28 mouse cellular contexts compared by ENCODE assay signal in the genomic region with DNA sequence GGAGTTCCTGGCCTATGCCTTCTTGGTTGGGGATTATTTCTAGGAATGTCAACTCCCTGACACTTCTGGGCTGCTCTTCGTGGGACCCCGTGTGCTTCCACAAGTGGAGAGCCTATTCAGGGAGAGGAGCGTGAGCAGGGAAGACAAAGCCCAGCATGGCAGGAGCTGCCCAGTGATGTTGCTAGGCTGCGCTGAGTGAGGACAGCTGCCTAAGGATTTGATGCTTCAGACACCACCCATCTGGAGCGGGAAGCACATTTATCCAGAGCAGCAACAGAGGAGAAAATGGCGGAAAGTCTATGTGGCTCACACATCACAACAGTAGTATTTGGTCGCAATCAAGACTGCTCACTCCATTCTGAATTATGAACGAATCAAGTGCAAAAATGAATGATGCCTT. TPM values are rescaled to one million over a fixed set of nuclear protein-coding genes. Genes with fewer than 3 reads are reported as not detected.
DNase-seq lines count a peak whose midpoint lies in the region; ATAC-seq lines count a peak whose summit lies in the region.
"Had no signal": no experiment of that assay in that cellular context is flagged by ENCODE, and none has a peak within 500 bp of the region (broad histone marks: within the 10 kb centered on the region; RNA-seq: fewer than 3 reads in every experiment).

No protein-coding gene starts in this region.

- no peak overlapping the region for H3K4me3 ChIP-seq in forebrain, embryonic 15.5 days
- no peak overlapping the region for H3K4me3 ChIP-seq in forebrain, embryonic 10.5 days
- H3K4me3 ChIP-seq in hindbrain, embryonic 12.5 days: no peak overlapping the region
- H3K4me3 ChIP-seq in hindbrain, embryonic 16.5 days (ENCODE audit: low read length): no peak overlapping the region
- no peak overlapping the region for H3K4me3 ChIP-seq in neural tube, embryonic 12.5 days
- no peak overlapping the region for H3K4me3 ChIP-seq in neural tube, embryonic 15.5 days (replicated peaks)
- H3K4me3 ChIP-seq: heart, embryonic 10.5 days; heart, embryonic 15.5 days; limb, embryonic 10.5 days; limb, embryonic 15.5 days; liver, embryonic 13.5 days had no signal

- intact Hi-C loops in gastrocnemius, postnatal 36 days (cut with DNase I): no loop called here

- no peak overlapping the region for H3K4me2 ChIP-seq in forebrain, embryonic 15.5 days (replicated peaks)
- no peak overlapping the region for H3K4me2 ChIP-seq in hindbrain, embryonic 12.5 days (replicated peaks)
- H3K4me2 ChIP-seq in hindbrain, embryonic 16.5 days (ENCODE audit: low read length): no peak overlapping the region
- no peak overlapping the region for H3K4me2 ChIP-seq in neural tube, embryonic 12.5 days (replicated peaks)
- no peak overlapping the region for H3K4me2 ChIP-seq in neural tube, embryonic 15.5 days
- H3K4me2 ChIP-seq: heart, embryonic 15.5 days; limb, embryonic 15.5 days; liver, embryonic 13.5 days had no signal

- H3K27ac ChIP-seq in forebrain, embryonic 15.5 days (replicated peaks): no peak overlapping the region
- no peak overlapping the region for H3K27ac ChIP-seq in forebrain, embryonic 10.5 days
- H3K27ac ChIP-seq in hindbrain, embryonic 12.5 days: no peak overlapping the region
- H3K27ac ChIP-seq in hindbrain, embryonic 16.5 days (ENCODE audit: low read depth, low read length): no peak overlapping the region
- no peak overlapping the region for H3K27ac ChIP-seq in neural tube, embryonic 12.5 days
- H3K27ac ChIP-seq in neural tube, embryonic 15.5 days (replicated peaks): no peak overlapping the region
- H3K27ac ChIP-seq: heart, embryonic 10.5 days; heart, embryonic 15.5 days; limb, embryonic 10.5 days; limb, embryonic 15.5 days; liver, embryonic 13.5 days; macrophage had no signal

- no peak overlapping the region for H3K9ac ChIP-seq in forebrain, embryonic 15.5 days (replicated peaks)
- H3K9ac ChIP-seq in hindbrain, embryonic 12.5 days: no peak overlapping the region
- H3K9ac ChIP-seq in hindbrain, embryonic 16.5 days (ENCODE audit: low read depth, low read length): no peak overlapping the region
- no peak overlapping the region for H3K9ac ChIP-seq in neural tube, embryonic 12.5 days
- no peak overlapping the region for H3K9ac ChIP-seq in neural tube, embryonic 15.5 days (replicated peaks)
- H3K9ac ChIP-seq: heart, embryonic 15.5 days; limb, embryonic 15.5 days; liver, embryonic 13.5 days had no signal

- WGBS in forebrain, embryonic 15.5 days: 57% methylated on average over 8 of the region's 8 CpGs
- 65% methylated on average over 8 of the region's 8 CpGs for WGBS in forebrain, embryonic 10.5 days
- 52% methylated on average over 8 of the region's 8 CpGs for WGBS in hindbrain, embryonic 12.5 days
- 45% methylated on average over 8 of the region's 8 CpGs for WGBS in hindbrain, embryonic 16.5 days
- WGBS in neural tube, embryonic 12.5 days: 58% methylated on average over 8 of the region's 8 CpGs
- WGBS in neural tube, embryonic 15.5 days: 55% methylated on average over 8 of the region's 8 CpGs

- 0 out of 2 replicates have a peak, but pooled peaks have one; percentile 23 for ATAC-seq in forebrain, embryonic 15.5 days (replicated peaks)
- 0 out of 2 replicates have a peak, but pooled peaks have one; percentile 32 for ATAC-seq in hindbrain, embryonic 12.5 days (ENCODE audit: low FRiP score)
- ATAC-seq in hindbrain, embryonic 16.5 days: no peak
- ATAC-seq in neural tube, embryonic 12.5 days (ENCODE audit: low FRiP score, low read depth): peak; percentile 29; the same call in 1 of the 2 replicates
- ATAC-seq in neural tube, embryonic 15.5 days (ENCODE audit: low FRiP score): no peak
- ATAC-seq: intestine, postnatal 0 days had no signal

- DNase-seq in forebrain, embryonic 10.5 days (ENCODE audit: extremely low spot score, low spot score): no peak
- no peak for DNase-seq in gastrocnemius, postnatal 36 days
- DNase-seq: adrenal gland, postnatal 10 days; cerebellum, adult 11 months; cerebellum, adult 9-10 months; gastrocnemius, postnatal 10 days; heart, postnatal 36 days; kidney, adult 9 months; kidney, postnatal 10 days; layer of hippocampus, adult 9-11 months; liver, embryonic 13.5 days; lung, adult 18-20 months; lung, postnatal 10 days; retina, postnatal 1 day; right cerebral cortex, postnatal 14 days; thymus, postnatal 4 days had no signal

- peaks cover 3% of the 10 kb centered on the region; the same call in 1 of the 2 replicates for H3K4me1 ChIP-seq in forebrain, embryonic 15.5 days
- no peaks in the 10 kb centered on the region for H3K4me1 ChIP-seq in forebrain, embryonic 10.5 days
- peaks cover 3% of the 10 kb centered on the region; the same call in 1 of the 2 replicates for H3K4me1 ChIP-seq in hindbrain, embryonic 12.5 days
- H3K4me1 ChIP-seq in hindbrain, embryonic 16.5 days (ENCODE audit: control insufficient read depth, insufficient read depth, low read depth, low read length): no peaks in the 10 kb centered on the region
- no peaks in the 10 kb centered on the region for H3K4me1 ChIP-seq in neural tube, embryonic 12.5 days
- H3K4me1 ChIP-seq in neural tube, embryonic 15.5 days: 0 out of 2 replicates have a peak, but pooled peaks cover 2% of the 10 kb centered on the region
- H3K4me1 ChIP-seq: heart, embryonic 10.5 days; heart, embryonic 15.5 days; limb, embryonic 10.5 days; limb, embryonic 15.5 days; liver, embryonic 13.5 days had no signal

- no peaks in the 10 kb centered on the region for H3K36me3 ChIP-seq in forebrain, embryonic 15.5 days
- H3K36me3 ChIP-seq in forebrain, embryonic 10.5 days (replicated peaks): no peaks in the 10 kb centered on the region
- H3K36me3 ChIP-seq in hindbrain, embryonic 12.5 days: no peaks in the 10 kb centered on the region
- no peaks in the 10 kb centered on the region for H3K36me3 ChIP-seq in hindbrain, embryonic 16.5 days (ENCODE audit: control insufficient read depth, insufficient read depth, low read length)
- H3K36me3 ChIP-seq in neural tube, embryonic 12.5 days: no peaks in the 10 kb centered on the region
- H3K36me3 ChIP-seq in neural tube, embryonic 15.5 days: no peaks in the 10 kb centered on the region
- H3K36me3 ChIP-seq: G1E; heart, embryonic 10.5 days; heart, embryonic 15.5 days; limb, embryonic 10.5 days; limb, embryonic 15.5 days; liver, embryonic 13.5 days had no signal

- no peaks in the 10 kb centered on the region for H3K27me3 ChIP-seq in forebrain, embryonic 15.5 days
- H3K27me3 ChIP-seq in forebrain, embryonic 10.5 days (ENCODE audit: poor library complexity, severe bottlenecking): no peaks in the 10 kb centered on the region
- H3K27me3 ChIP-seq in hindbrain, embryonic 12.5 days: no peaks in the 10 kb centered on the region
- H3K27me3 ChIP-seq in hindbrain, embryonic 16.5 days (replicated peaks; ENCODE audit: control insufficient read depth, insufficient read depth, low read length): no peaks in the 10 kb centered on the region
- H3K27me3 ChIP-seq in neural tube, embryonic 12.5 days (replicated peaks): no peaks in the 10 kb centered on the region
- H3K27me3 ChIP-seq in neural tube, embryonic 15.5 days (replicated peaks): no peaks in the 10 kb centered on the region
- H3K27me3 ChIP-seq: heart, embryonic 15.5 days; limb, embryonic 15.5 days; liver, embryonic 13.5 days had no signal

- H3K9me3 ChIP-seq in forebrain, embryonic 15.5 days: no peaks in the 10 kb centered on the region
- no peaks in the 10 kb centered on the region for H3K9me3 ChIP-seq in forebrain, embryonic 10.5 days
- no peaks in the 10 kb centered on the region for H3K9me3 ChIP-seq in hindbrain, embryonic 12.5 days (replicated peaks)
- H3K9me3 ChIP-seq in hindbrain, embryonic 16.5 days (ENCODE audit: control insufficient read depth, low read length): no peaks in the 10 kb centered on the region
- no peaks in the 10 kb centered on the region for H3K9me3 ChIP-seq in neural tube, embryonic 12.5 days
- no peaks in the 10 kb centered on the region for H3K9me3 ChIP-seq in neural tube, embryonic 15.5 days (replicated peaks)
- H3K9me3 ChIP-seq: G1E; heart, embryonic 10.5 days; heart, embryonic 15.5 days; limb, embryonic 10.5 days; limb, embryonic 15.5 days; liver, embryonic 13.5 days had no signal

RNA-seq across cellular contexts. Expression of gene Ndufaf5, which starts 49.9 kb away (rescaled TPM):
- polyA plus RNA-seq in forebrain, embryonic 15.5 days (2015; fragmentation: Nextera tagmentation; extraction: Ambion mirVana): 45.4 and 46.9 TPM in 2 replicates
- 24.4 and 29.6 TPM in 2 replicates for polyA plus RNA-seq in forebrain, embryonic 10.5 days (2016; fragmentation: Nextera tagmentation; extraction: Ambion mirVana)
- 28.4 and 31.7 TPM in 2 replicates for polyA plus RNA-seq in hindbrain, embryonic 12.5 days (2016; fragmentation: Nextera tagmentation; extraction: Ambion mirVana)
- 62.5 and 72.4 TPM in 2 replicates for polyA plus RNA-seq in hindbrain, embryonic 16.5 days (2015; fragmentation: Nextera tagmentation; extraction: Ambion mirVana)
- 32.7 and 33.3 TPM in 2 replicates for polyA plus RNA-seq in neural tube, embryonic 12.5 days (2016; fragmentation: Nextera tagmentation; extraction: Ambion mirVana)
- polyA plus RNA-seq in neural tube, embryonic 15.5 days (2015; fragmentation: Nextera tagmentation; extraction: Ambion mirVana): 56.4 and 69.4 TPM in 2 replicates
- total RNA-seq in gastrocnemius, postnatal 36 days (2021): 10 to 100 TPM; 35.9 to 36.3 TPM

RNA-seq across cellular contexts. Expression of gene Esf1, which starts 50.0 kb away (rescaled TPM):
- 20.3 TPM in 2 replicates for polyA plus RNA-seq in forebrain, embryonic 15.5 days (2015; fragmentation: Nextera tagmentation; extraction: Ambion mirVana)
- polyA plus RNA-seq in forebrain, embryonic 10.5 days (2016; fragmentation: Nextera tagmentation; extraction: Ambion mirVana): 32.6 and 34.0 TPM in 2 replicates
- 27.7 and 28.2 TPM in 2 replicates for polyA plus RNA-seq in hindbrain, embryonic 12.5 days (2016; fragmentation: Nextera tagmentation; extraction: Ambion mirVana)
- polyA plus RNA-seq in hindbrain, embryonic 16.5 days (2015; fragmentation: Nextera tagmentation; extraction: Ambion mirVana): 16.2 TPM in 2 replicates
- polyA plus RNA-seq in neural tube, embryonic 12.5 days (2016; fragmentation: Nextera tagmentation; extraction: Ambion mirVana): 23.6 and 28.8 TPM in 2 replicates
- polyA plus RNA-seq in neural tube, embryonic 15.5 days (2015; fragmentation: Nextera tagmentation; extraction: Ambion mirVana): 18.6 and 20.4 TPM in 2 replicates
- 10 to 100 TPM; 10.2 to 12.5 TPM for total RNA-seq in gastrocnemius, postnatal 36 days (2021)

Comparison
In these comparisons a context has a peak if more than half of its experiments do, and no peak if none do; other contexts are left out.
1. ATAC-seq: peak in forebrain, embryonic 15.5 days (single experiment), hindbrain, embryonic 12.5 days (single experiment) and neural tube, embryonic 12.5 days (single experiment); none in hindbrain, embryonic 16.5 days (single experiment) and neural tube, embryonic 15.5 days (single experiment).